Mouse (Mus musculus): ENCODE results near the gene Iqsec1. TPM values are rescaled to one million over a fixed set of nuclear protein-coding genes. Genes with fewer than 3 reads are reported as not detected.

The Iqsec1 gene
- total and polyA plus RNA-seq, 3 experiments = 2.0 to 48.2 (median 39.2) TPM

GRCm38 (mm10) chr6:90892401-90892800 is 96.1 kb downstream of the Iqsec1 start:
- Histone ChIP-seq H3K4me3 (ENCODE audit: low read depth, low read length) (no peak overlapping the region), H3K9me3 (replicated peaks) (no peaks in the 10 kb centered on the region), H3K36me3 (replicated peaks) (no peaks in the 10 kb centered on the region), H3K27me3 (ENCODE audit: insufficient read depth, low read length) (peaks cover 10% of the 10 kb centered on the region), H3K4me1 (ENCODE audit: insufficient read depth, low read depth, low read length) (no peaks in the 10 kb centered on the region)
- no peak for TF ChIP-seq GATA1 (IDR thresholded peaks at IDR 0.05; ENCODE audit: borderline replicate concordance, low read length)
- no peak for TF ChIP-seq GATA2 (IDR thresholded peaks at IDR 0.05; ENCODE audit: borderline replicate concordance, low read depth, low read length)
- no peak for TF ChIP-seq POLR2AphosphoS5 (IDR thresholded peaks at IDR 0.05; ENCODE audit: insufficient replicate concordance, low read depth, low read length)
- TF ChIP-seq CTCF (IDR thresholded peaks at IDR 0.05; ENCODE audit: low read depth, low read length) = no peak
- TF ChIP-seq TAL1 (conservative IDR thresholded peaks at IDR 0.05; ENCODE audit: low read depth, low read length) = no peak
- no peak for ATAC-seq (ENCODE audit: extremely low read depth, insufficient number of reproducible peaks, low FRiP score, poor library complexity, severe bottlenecking)
- DNase-seq (ENCODE audit: low spot score) = no peak

- Histone ChIP-seq H3K36me3 (replicated peaks) (no peaks in the 10 kb centered on the region), H3K27me3 (ENCODE audit: insufficient read depth, low read length) (peaks cover 10% of the 10 kb centered on the region), H3K9me3 (replicated peaks) (no peaks in the 10 kb centered on the region), H3K4me1 (ENCODE audit: insufficient read depth, low read depth, low read length) (no peaks in the 10 kb centered on the region), H3K4me3 (ENCODE audit: low read depth, low read length) (no peak overlapping the region)
- DNase-seq (ENCODE audit: low spot score) = no peak
- no peak for TF ChIP-seq GATA1 (IDR thresholded peaks at IDR 0.05; ENCODE audit: borderline replicate concordance, low read length)
- TF ChIP-seq GATA2 (IDR thresholded peaks at IDR 0.05; ENCODE audit: borderline replicate concordance, low read depth, low read length) = no peak
- no peak for TF ChIP-seq POLR2AphosphoS5 (IDR thresholded peaks at IDR 0.05; ENCODE audit: insufficient replicate concordance, low read depth, low read length)
- TF ChIP-seq CTCF (IDR thresholded peaks at IDR 0.05; ENCODE audit: low read depth, low read length) = no peak
- TF ChIP-seq TAL1 (conservative IDR thresholded peaks at IDR 0.05; ENCODE audit: low read depth, low read length) = no peak
- no peak for ATAC-seq (ENCODE audit: extremely low read depth, insufficient number of reproducible peaks, low FRiP score, poor library complexity, severe bottlenecking)
Measured at GRCm38 (mm10) chr6:90889356-90890285, 98.9 kb downstream of the Iqsec1 start.

- Histone ChIP-seq H3K9me3 (replicated peaks) (no peaks in the 10 kb centered on the region), H3K27me3 (ENCODE audit: insufficient read depth, low read length) (peaks cover 10% of the 10 kb centered on the region), H3K36me3 (replicated peaks) (no peaks in the 10 kb centered on the region), H3K4me3 (ENCODE audit: low read depth, low read length) (no peak overlapping the region), H3K4me1 (ENCODE audit: insufficient read depth, low read depth, low read length) (no peaks in the 10 kb centered on the region)
- TF ChIP-seq GATA2 (IDR thresholded peaks at IDR 0.05; ENCODE audit: borderline replicate concordance, low read depth, low read length) = no peak
- no peak for TF ChIP-seq GATA1 (IDR thresholded peaks at IDR 0.05; ENCODE audit: borderline replicate concordance, low read length)
- no peak for TF ChIP-seq POLR2AphosphoS5 (IDR thresholded peaks at IDR 0.05; ENCODE audit: insufficient replicate concordance, low read depth, low read length)
- TF ChIP-seq TAL1 (conservative IDR thresholded peaks at IDR 0.05; ENCODE audit: low read depth, low read length) = no peak
- TF ChIP-seq CTCF (IDR thresholded peaks at IDR 0.05; ENCODE audit: low read depth, low read length) = no peak
- DNase-seq (ENCODE audit: low spot score) = no peak
- no peak for ATAC-seq (ENCODE audit: extremely low read depth, insufficient number of reproducible peaks, low FRiP score, poor library complexity, severe bottlenecking)
Measured at GRCm38 (mm10) chr6:90887024-90887775, 101.3 kb downstream of the Iqsec1 start.

- no peak for TF ChIP-seq TAL1 (conservative IDR thresholded peaks at IDR 0.05; ENCODE audit: low read depth, low read length)
- no peak for TF ChIP-seq GATA2 (IDR thresholded peaks at IDR 0.05; ENCODE audit: borderline replicate concordance, low read depth, low read length)
- TF ChIP-seq GATA1 (IDR thresholded peaks at IDR 0.05; ENCODE audit: borderline replicate concordance, low read length) = no peak
- TF ChIP-seq CTCF (IDR thresholded peaks at IDR 0.05; ENCODE audit: low read depth, low read length) = no peak
- TF ChIP-seq POLR2AphosphoS5 (IDR thresholded peaks at IDR 0.05; ENCODE audit: insufficient replicate concordance, low read depth, low read length) = no peak
- no peak for ATAC-seq (ENCODE audit: extremely low read depth, insufficient number of reproducible peaks, low FRiP score, poor library complexity, severe bottlenecking)
- DNase-seq (ENCODE audit: low spot score) = no peak
- Histone ChIP-seq H3K27me3 (ENCODE audit: insufficient read depth, low read length) (peaks cover 10% of the 10 kb centered on the region), H3K4me3 (ENCODE audit: low read depth, low read length) (no peak overlapping the region), H3K9me3 (replicated peaks) (no peaks in the 10 kb centered on the region), H3K36me3 (replicated peaks) (no peaks in the 10 kb centered on the region), H3K4me1 (ENCODE audit: insufficient read depth, low read depth, low read length) (no peaks in the 10 kb centered on the region)
Measured at GRCm38 (mm10) chr6:90885626-90886025, 102.9 kb downstream of the Iqsec1 start.

- ATAC-seq (ENCODE audit: extremely low read depth, insufficient number of reproducible peaks, low FRiP score, poor library complexity, severe bottlenecking) (no peak), DNase-seq (ENCODE audit: low spot score) (no peak)
- no peaks in the 10 kb centered on the region for H3K4me1 ChIP-seq (ENCODE audit: insufficient read depth, low read depth, low read length)
- peaks cover 4% of the 10 kb centered on the region for H3K27me3 ChIP-seq (ENCODE audit: insufficient read depth, low read length)
- TF ChIP-seq GATA2 (IDR thresholded peaks at IDR 0.05; ENCODE audit: borderline replicate concordance, low read depth, low read length) (no peak), TAL1 (conservative IDR thresholded peaks at IDR 0.05; ENCODE audit: low read depth, low read length) (no peak), CTCF (IDR thresholded peaks at IDR 0.05; ENCODE audit: low read depth, low read length) (no peak), POLR2AphosphoS5 (IDR thresholded peaks at IDR 0.05; ENCODE audit: insufficient replicate concordance, low read depth, low read length) (no peak), GATA1 (IDR thresholded peaks at IDR 0.05; ENCODE audit: borderline replicate concordance, low read length) (no peak)
- no peaks in the 10 kb centered on the region for H3K9me3 ChIP-seq (replicated peaks)
- no peak overlapping the region for H3K4me3 ChIP-seq (ENCODE audit: low read depth, low read length)
- H3K36me3 ChIP-seq (replicated peaks) = no peaks in the 10 kb centered on the region
Measured at GRCm38 (mm10) chr6:90884631-90885030, 103.9 kb downstream of the Iqsec1 start.

GRCm38 (mm10) chr6:90880975-90881374 is 107.5 kb downstream of the Iqsec1 start:
- H3K4me1 ChIP-seq (ENCODE audit: insufficient read depth, low read depth, low read length) = no peaks in the 10 kb centered on the region
- H3K27me3 ChIP-seq (ENCODE audit: insufficient read depth, low read length) = 0 out of 2 replicates have a peak, but pooled peaks cover 2% of the 10 kb centered on the region
- H3K36me3 ChIP-seq (replicated peaks) = no peaks in the 10 kb centered on the region
- H3K4me3 ChIP-seq (ENCODE audit: low read depth, low read length) = no peak overlapping the region
- H3K9me3 ChIP-seq (replicated peaks) = no peaks in the 10 kb centered on the region
- no peak for ATAC-seq (ENCODE audit: extremely low read depth, insufficient number of reproducible peaks, low FRiP score, poor library complexity, severe bottlenecking)
- DNase-seq (ENCODE audit: low spot score) = no peak
- TF ChIP-seq POLR2AphosphoS5 (IDR thresholded peaks at IDR 0.05; ENCODE audit: insufficient replicate concordance, low read depth, low read length) (no peak), GATA2 (IDR thresholded peaks at IDR 0.05; ENCODE audit: borderline replicate concordance, low read depth, low read length) (no peak), TAL1 (conservative IDR thresholded peaks at IDR 0.05; ENCODE audit: low read depth, low read length) (no peak), GATA1 (IDR thresholded peaks at IDR 0.05; ENCODE audit: borderline replicate concordance, low read length) (no peak), CTCF (IDR thresholded peaks at IDR 0.05; ENCODE audit: low read depth, low read length) (no peak)
